Mouse (Mus musculus) bone marrow macrophage, adult 2 months (primary cell): ENCODE measurements at regions not wholly inside any gene's neighbourhood (a gene's known extent, or its start where the extent isn't known, plus 50 kb on each side); places are given as distances from the start of the nearest gene placed in this dataset.

Experiments
- CTCF ChIP-seq: IDR thresholded peaks from 2 replicates; pipeline ENCODE4 v1.5.1; 2012; ENCODE audit warnings: low read depth, mild to moderate bottlenecking, low read length, moderate library complexity
- POLR2A ChIP-seq: IDR thresholded peaks from 2 replicates; pipeline ENCODE4 v1.6.1; 2012; ENCODE audit warnings: mild to moderate bottlenecking, low read depth, low read length, borderline replicate concordance

DNA sequence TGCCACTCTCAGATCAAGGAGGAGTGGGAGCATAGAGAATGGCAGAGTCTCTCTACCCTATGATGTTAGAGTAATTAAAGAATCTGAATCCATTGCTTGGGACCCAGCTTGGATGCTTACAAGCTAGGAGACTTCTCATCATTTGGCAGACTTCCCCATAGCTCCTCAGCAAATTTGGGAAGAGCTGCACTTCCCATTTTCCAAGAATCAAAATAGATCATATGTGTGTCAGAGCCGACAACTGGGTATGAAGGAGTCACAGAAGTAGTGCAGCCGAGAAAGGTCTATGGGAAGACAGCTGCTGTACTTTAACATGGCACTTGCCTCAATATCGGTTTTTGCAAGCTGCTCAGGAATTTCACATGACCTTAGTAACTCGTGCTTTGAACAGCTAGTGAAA lies 596.8 kb downstream of the Gm9195 start:
- TF ChIP-seq POLR2A (no peak), CTCF (no peak)
